Mouse (Mus musculus): ENCODE results near the gene M6pr. TPM values are rescaled to one million over a fixed set of nuclear protein-coding genes. Genes with fewer than 3 reads are reported as not detected.

Gene M6pr
- 140 and 155 TPM in 2 replicates for total RNA-seq (2017)

DNA sequence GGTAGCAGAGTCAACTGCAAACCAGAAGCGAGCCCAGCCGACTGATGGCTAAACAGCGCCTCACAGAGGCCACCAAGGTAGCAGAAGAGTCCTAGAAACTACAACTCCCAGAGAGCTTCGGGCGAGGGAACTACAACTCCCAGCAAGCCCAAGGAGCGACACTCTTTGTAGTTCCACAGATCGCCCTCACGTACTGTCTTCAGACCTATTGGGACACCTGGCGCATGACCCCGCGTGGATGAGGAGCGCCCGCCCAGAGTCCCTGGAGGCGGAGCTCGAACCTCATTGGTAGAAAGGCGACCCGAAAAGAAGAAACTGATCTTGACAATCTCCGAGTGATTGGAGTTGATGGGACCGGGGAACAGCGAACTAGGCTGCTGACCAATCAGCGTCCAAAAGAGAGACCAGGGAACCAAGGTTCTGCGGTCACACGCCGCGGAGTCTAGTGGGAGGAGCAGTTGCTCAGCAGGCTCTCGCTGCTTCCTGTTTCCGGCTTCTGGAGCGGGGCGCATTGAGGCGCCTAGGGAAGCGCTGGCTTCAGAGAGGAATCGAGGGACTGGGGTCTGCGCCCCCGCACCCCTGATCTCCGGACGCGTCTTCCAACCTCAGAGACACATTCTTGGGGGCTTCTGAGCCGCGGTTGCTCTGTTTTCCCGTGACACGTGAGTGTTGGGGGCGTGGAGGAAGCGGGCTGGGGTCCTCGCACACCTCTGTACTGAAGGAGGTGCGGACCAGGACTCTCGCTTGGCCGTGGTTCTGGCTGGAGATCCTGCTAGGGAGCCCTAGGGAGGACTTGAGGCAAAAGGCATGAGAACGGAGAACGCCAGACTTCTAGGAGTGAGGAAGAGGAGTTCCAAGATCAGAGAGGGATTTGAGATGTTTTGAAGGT is at the start of gene M6pr:
Gene M6pr (plus strand): TSS at position 216 of the 889 bp plus-strand sequence.
- peak; percentile 93 for ATAC-seq (ENCODE audit: extremely low read depth, insufficient number of reproducible peaks, low FRiP score, poor library complexity, severe bottlenecking)

DNA sequence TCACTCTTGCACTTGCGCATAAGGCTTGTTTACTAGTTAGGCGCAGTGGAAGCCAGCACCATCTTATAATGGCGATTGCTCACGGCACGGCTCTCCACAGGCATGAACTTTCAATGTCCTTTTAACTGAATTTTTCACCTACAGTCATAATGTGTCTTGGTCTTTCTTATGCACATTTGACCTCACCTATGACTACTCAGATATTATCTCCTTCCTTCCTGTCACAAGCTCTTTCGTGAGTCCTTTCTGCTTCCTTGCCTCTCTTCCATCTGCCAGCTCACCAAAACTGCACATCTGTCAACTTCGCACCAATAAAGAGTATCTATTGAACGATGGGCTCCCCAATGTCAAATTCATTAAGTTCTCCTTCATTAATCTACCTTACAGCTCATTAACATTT is 46.0 kb upstream of the M6pr start:
- no peak for ATAC-seq (ENCODE audit: extremely low read depth, insufficient number of reproducible peaks, low FRiP score, poor library complexity, severe bottlenecking)

DNA sequence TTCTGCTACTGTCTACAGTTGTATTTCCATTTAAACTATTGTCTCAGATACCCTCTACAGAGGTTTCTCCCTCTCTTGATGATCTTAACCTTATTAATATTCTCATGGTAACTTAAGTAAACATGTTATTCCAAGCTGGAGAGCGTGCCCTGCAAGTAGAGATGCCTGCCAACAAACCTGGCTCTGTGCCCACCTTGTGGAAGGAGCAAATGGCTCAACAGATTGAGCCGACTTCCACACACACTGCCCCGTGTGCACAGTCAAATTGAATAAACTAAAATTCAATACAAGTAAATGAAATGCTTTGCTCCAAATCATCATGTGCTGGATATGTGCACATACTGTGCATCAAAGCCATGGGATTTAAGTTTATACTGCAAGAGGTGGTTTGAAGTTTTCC is 40.0 kb upstream of the M6pr start:
- ATAC-seq (ENCODE audit: extremely low read depth, insufficient number of reproducible peaks, low FRiP score, poor library complexity, severe bottlenecking), result no peak

DNA sequence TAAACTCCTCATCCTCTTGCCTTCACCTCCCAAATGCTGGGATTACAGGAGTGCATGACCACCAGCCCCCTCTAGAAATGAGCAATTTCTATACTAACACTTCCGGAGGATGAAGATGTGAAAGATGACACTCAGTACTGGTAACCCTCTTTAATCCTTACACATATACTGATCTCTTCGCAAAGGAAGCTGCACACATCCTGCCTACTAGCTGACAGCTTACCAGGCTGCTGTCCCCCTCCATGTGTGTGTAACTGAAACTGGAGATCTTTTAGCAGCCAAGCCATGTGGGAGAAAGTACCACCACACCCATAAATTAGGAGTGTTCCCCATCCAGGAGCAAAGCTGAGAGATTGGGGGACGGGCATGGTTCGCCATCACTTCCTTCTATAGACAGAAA is 39.4 kb upstream of the M6pr start:
- ATAC-seq (ENCODE audit: extremely low read depth, insufficient number of reproducible peaks, low FRiP score, poor library complexity, severe bottlenecking), result no peak

DNA sequence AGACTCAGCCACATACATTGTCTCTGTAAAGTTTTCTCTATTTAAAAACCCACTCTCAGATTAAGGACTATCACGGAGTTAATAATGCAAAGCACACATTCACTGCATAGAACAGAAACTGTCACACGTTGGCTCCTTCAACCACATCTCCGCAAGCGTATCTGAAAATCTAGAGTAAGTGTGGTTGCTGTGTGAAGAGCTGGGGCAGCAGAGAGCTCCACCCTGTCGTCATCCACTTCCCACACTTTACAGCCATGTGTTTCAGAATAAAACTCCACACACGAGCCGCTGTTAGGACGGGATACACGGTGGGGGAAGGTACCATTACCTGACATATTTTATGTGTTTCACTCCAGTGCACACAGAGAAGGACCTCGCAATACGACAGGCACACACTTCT is 38.4 kb upstream of the M6pr start:
- ATAC-seq (ENCODE audit: extremely low read depth, insufficient number of reproducible peaks, low FRiP score, poor library complexity, severe bottlenecking), result no peak

DNA sequence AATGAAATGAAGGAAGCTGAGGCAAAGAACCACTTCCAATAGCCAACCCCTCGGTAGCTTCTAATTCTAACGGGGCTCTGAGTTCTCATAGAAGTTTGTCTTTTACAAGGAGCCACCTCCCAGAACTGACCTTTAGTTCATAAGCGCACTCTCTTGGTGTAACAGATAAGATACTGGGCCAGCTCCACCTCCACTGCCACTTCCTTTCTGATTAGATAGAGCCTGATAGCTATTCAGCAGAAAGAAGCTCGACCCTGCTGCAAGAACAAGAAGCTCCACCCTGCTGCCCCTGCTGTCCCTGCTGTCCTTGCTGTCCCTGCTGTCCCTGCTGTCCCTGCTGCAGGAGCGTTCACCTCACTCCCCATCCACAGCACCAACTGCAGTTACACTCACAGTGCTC is 34.0 kb upstream of the M6pr start:
- ATAC-seq (ENCODE audit: extremely low read depth, insufficient number of reproducible peaks, low FRiP score, poor library complexity, severe bottlenecking), result no peak

DNA sequence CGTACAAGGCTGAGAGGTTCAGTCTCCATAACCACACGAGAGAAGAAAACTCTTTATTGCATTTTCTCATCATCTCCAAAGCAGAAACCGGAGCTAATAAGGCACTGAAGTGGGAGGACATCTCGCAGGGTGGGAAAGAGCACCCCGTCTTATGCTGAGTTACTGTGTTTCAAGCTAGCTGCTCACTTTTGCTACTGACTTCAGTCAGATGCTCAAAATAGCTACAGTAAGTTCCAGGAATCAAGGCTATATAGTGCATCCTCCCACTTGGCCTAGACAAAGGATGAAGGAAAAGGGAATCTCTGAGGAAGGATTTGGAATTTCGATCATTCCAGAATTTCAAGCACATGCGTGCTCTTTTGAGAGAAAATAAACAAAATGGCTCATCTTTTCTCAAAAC is 32.0 kb upstream of the M6pr start:
- no peak for ATAC-seq (ENCODE audit: extremely low read depth, insufficient number of reproducible peaks, low FRiP score, poor library complexity, severe bottlenecking)

DNA sequence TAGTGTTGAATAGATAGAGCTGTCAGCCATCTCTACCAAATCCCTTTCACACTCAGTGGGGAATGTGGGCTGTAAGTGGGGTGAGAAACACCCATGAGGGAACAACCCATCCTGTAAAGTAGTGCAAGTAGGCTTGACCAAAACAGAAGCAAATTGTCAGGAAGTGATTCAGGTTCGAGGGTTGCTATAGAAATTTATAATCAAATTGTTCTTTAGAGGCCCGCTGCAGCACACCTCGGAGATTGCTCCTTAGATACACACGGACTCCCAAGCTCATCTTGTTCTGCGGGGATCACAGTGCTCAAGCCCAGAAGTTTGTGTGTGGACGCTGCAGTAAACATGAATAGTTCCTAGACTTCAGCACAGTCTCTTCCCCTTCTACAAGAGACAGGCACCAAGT is 25.7 kb upstream of the M6pr start, which contains the start of gene Klrg1:
Gene Klrg1 (minus strand): TSS at position 101 of the 400 bp plus-strand sequence.
- no peak for ATAC-seq (ENCODE audit: extremely low read depth, insufficient number of reproducible peaks, low FRiP score, poor library complexity, severe bottlenecking)

DNA sequence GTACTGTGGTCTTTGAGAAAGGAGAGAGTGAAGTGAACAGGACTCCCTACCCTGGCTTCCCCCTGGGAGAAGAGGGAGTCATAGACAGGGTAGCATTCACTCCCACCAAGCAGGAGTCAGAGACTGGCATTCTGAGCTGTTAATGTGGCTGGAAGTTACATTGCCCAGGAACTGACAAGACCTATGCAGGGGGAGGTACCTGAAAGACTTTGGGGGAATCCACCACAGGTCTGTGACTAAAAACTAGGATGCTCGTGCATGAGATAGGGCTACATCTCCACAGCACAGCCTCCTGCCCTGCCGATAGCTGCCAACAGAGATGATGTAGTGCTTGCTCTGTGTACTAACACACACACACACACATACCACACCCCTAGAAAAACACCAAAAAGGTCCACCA is 25.1 kb upstream of the M6pr start:
- ATAC-seq (ENCODE audit: extremely low read depth, insufficient number of reproducible peaks, low FRiP score, poor library complexity, severe bottlenecking), result no peak

DNA sequence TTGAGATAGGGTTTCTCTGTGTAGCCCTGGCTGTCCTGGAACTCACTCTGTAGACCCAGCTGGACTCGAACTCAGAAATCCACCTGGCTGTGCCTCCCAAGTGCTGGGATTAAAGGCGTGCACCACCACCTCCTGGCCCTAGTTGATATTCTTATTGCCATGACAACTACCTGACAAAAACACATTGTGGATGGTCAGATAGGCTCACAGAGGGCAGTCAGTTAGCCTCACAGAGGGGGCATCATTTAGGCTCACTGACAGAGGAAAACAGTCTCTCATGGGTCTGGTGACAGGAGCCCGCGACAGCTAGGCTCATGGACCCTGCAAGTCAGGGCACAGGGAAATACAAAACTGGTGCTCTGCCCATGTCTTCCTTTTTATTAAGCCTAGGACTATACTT is 24.2 kb upstream of the M6pr start:
- no peak for ATAC-seq (ENCODE audit: extremely low read depth, insufficient number of reproducible peaks, low FRiP score, poor library complexity, severe bottlenecking)

DNA sequence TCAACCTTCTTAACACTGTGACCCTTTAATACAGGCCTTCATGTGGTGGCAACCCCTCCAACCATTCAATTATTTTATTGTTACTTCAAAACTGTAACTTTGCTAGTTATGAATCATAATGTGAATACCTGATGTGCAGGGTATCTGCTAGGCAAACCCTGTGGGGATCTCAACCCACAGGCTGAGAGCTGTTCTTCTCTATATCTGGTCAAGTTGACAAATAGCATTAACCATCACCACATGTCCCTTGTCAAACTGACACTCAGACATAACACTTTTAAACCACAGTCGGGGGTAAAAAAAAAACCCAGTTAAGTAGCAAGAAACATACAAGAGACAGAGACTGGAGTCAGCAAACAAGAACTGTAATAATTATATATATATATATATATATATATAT is 23.7 kb upstream of the M6pr start:
- no peak for ATAC-seq (ENCODE audit: extremely low read depth, insufficient number of reproducible peaks, low FRiP score, poor library complexity, severe bottlenecking)

DNA sequence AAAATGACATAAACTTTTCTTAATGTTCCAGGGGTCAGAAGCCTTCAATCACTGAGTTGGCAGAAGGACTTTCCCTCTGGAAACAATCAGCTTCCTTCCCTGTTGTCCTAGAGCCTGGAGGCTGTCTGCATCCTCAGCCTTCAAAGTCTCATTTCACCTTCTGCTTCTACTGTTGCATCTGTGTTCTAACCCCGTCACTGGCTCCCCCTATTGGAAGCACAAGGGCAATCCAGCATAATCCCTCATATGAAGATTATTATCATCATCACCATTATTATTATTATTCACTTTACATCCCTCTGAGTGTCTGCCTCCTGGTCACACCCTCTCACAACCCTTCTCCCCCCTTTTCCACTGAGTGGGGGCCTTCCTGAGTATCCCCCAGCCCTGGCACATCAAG is 20.3 kb upstream of the M6pr start:
- ATAC-seq (ENCODE audit: extremely low read depth, insufficient number of reproducible peaks, low FRiP score, poor library complexity, severe bottlenecking), result no peak

DNA sequence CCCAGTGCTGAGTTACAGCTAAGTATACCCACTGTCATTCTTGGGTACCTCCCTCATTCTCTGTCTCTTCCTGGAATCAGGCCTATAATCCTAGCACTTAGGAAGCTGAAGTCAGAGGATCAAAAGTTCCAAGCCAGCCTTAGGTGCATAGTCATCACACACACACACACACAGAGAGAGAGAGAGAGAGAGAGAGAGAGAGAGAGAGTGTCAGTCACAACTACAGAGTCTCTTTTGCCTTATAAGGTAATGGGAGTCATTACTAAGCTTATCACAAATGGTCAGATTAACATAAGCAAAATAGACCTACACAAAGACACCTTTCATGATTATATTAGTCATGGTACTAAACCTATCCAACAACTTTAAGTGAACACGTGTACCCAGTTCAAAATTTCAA is 19.2 kb upstream of the M6pr start:
- ATAC-seq (ENCODE audit: extremely low read depth, insufficient number of reproducible peaks, low FRiP score, poor library complexity, severe bottlenecking), result no peak

DNA sequence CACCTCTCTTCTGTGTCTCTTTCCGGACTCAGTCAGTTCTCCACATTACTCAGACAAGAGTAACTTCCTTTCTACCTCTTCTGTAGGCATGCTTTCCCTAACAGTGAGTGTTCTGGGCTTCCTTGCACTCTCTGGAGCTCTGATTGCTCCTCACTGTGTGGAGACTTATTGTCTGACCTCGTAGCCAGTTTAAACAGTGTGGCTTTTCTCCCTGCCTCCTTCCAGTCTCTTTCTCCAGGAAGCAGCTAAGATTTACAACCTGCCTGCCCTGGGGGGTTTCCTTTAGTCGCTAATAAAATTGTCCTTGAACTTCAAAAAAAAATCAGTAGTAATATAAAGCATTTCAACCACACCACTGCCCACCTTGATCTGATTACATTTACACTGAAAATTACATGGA is 18.3 kb upstream of the M6pr start:
- no peak for ATAC-seq (ENCODE audit: extremely low read depth, insufficient number of reproducible peaks, low FRiP score, poor library complexity, severe bottlenecking)

DNA sequence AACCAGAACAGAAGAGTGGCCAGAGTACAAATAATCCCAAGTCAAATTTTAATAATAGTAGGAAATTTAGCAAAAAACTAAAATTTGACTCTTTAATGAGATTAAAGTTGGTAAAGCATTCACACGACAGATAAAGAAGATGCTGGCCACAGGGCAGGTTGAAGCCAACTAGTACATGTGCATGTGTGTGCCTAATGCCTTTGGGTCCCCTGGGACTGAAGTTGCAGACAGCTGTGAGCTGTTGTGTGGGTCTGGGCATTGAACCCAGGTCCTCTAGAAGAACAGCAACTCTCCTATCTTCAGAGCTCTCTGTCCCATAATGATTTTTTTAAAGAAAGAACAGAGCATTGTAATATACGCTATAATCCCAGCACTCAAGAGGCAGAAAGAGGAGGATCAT is 17.3 kb upstream of the M6pr start:
- no peak for ATAC-seq (ENCODE audit: extremely low read depth, insufficient number of reproducible peaks, low FRiP score, poor library complexity, severe bottlenecking)

DNA sequence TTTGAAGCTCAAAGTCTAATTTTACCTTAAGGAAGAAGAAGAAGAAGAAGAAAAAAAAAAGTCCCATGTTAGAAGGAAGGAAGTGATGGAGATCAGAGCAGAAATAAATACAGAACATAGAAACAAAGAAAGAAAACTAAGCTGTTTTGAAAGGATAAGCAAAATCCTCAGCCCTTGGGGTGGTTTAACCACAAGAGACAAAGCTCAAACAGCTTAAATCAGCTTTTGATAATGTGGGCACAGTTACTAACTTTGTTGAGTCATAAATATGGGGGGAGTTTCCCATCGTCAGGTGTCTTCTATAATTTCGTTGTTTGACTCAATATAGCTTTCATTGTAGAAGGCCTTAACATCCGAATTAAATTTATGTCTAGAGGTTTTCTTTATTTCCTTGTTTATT is 16.8 kb upstream of the M6pr start:
- ATAC-seq (ENCODE audit: extremely low read depth, insufficient number of reproducible peaks, low FRiP score, poor library complexity, severe bottlenecking), result no peak

DNA sequence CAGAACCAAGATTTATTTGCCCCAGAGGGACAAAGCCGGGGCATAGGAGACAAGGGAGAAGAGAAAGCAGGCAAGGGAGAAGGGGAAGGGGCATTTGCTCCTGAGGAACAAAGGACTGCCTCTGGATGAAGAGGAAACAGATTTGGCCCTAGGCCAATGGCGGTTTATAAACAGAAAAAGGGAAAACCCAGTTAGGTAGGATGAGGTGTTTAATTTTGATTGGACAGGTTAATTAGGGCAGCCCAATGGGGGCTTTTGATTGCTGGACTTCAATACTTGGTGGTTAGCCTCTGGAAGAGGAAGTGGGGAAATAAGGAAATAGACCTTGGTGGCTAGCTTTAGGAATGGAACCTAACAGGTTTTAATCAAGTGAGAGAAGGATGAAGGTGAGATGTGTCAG is 16.3 kb upstream of the M6pr start:
- no peak for ATAC-seq (ENCODE audit: extremely low read depth, insufficient number of reproducible peaks, low FRiP score, poor library complexity, severe bottlenecking)

DNA sequence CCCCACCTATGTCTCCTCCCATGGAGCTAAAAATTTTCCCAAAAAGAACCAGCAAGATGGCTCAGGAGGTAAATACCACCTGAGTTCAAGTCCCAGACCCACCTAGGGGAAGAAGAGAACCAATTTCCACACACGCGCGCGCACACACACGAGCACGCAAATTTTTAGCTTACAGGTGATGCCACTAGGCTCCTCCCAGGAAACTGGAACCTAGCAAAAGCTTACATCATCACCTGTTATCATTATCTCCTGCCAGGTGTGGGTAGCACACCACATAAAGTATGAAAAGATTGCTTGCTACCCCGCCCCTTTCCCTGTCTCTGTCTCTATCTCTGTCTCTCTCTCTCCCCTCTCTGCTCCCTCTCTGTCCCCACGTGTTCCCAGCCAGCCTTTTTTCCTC is 15.4 kb upstream of the M6pr start:
- no peak for ATAC-seq (ENCODE audit: extremely low read depth, insufficient number of reproducible peaks, low FRiP score, poor library complexity, severe bottlenecking)

DNA sequence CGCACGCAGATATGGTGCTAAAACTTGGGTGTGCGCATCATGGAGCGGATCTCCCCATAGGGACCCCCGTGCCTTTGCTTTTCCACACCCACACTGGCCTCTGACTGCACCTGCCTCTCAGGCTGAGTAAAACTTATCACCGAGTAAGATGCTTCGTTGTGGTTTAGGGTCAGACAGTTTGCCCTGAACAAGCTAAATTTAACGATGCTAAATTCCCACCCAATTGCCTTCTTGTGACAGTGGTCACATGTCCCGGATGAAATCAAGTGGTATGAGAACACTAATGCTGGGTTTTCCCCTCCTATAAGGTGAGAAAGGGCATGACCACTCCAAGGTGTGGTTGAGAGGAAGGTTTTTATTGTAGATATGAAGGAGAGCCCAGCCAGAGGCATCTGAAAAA is 14.7 kb upstream of the M6pr start:
- ATAC-seq (ENCODE audit: extremely low read depth, insufficient number of reproducible peaks, low FRiP score, poor library complexity, severe bottlenecking), result no peak

DNA sequence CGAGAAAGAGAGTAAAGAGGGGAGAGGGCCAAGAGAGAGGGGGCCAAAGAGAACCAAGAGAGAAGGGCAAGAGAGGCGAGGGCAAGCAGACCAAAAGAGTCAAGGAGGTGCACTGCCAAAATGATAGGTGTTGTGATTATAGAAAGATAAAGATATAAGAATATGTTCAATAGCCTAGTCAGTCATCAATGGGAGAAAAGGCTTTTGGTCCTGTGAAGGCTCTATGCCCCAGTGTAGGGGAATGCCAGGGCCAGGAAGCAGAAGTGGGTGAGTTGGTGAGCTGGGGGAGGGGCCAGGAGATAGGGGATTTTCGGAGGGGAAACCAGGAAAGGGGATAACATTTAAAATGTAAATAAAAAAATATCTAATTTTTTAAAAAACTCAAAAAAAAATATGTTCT is 14.2 kb upstream of the M6pr start:
- ATAC-seq (ENCODE audit: extremely low read depth, insufficient number of reproducible peaks, low FRiP score, poor library complexity, severe bottlenecking), result no peak

DNA sequence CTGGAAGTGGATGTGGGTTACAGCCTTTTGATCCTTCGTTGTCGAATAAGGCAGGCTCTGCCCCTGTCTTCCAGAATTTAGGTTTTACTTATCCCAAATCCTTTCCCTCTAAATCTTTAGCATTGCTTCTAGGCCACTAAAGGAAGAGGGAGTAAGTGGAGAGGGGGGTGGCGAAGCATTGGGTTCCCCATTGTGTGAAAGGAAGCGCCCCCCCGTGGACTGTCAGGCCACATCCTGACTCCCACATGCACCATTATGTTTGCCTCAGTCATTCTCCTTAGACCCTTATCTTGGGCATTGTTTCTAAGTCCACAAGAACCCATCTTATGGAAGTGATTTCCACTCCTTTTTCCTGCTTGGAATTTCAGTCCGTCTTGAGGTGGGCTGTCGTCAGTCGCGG is 13.3 kb upstream of the M6pr start:
- no peak for ATAC-seq (ENCODE audit: extremely low read depth, insufficient number of reproducible peaks, low FRiP score, poor library complexity, severe bottlenecking)

Measured in neutrophil, adult 5-6 weeks (primary cell).